Mouse (Mus musculus) large intestine, adult 2 months (tissue): Measurements from ENCODE around the gene Cd40. TPM values are rescaled to one million over a fixed set of nuclear protein-coding genes. Genes with fewer than 3 reads are reported as not detected.
A peak's percentile ranks its signal among the peaks of the same experiment; 100 is the strongest.

ENCODE experiments used
- DNase-seq: peaks from one replicate; pipeline ENCODE4 v3.0.0-alpha.2; 2012; ENCODE audit warnings: low read depth, low spot score
- WGBS: fragments of 180-500 bp; shearing (Covaris S2); methylation state at CpG from one replicate; pipeline ENCODE4 v1.1.7; 2018; 5-methylcytosine and 5-hydroxymethylcytosine counted together
- polyA plus RNA-seq: library from polyadenylated mRNA; depleted of rRNA; stranded (reverse); fragments of >200 nt; gene quantifications from 2 replicates; pipeline ENCODE4 v1.2.3, GENCODE M21; 2012; rRNA removed

Cd40 gene
- polyA plus RNA-seq, 1 experiment = 9.6 TPM

DNA sequence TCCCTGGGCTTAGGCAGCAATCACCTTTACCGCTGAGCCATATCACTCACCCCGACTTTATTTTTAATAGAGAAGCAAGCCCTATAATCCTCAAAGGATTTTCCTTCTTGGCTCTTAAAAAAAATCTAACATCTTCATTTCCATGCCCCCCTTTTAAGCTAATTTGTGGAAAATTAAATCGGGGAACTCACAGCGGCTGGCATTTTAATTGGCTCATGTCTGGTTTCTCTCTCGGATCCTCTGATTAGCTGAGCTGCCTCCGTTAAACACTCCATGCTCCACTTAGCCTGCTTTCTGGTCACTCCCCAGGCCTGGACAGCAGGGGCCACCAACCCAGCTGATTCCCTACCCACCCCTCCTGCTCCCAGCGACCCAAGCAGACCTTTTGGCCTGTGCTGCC, 37.0 kb downstream of the Cd40 start:
- DNase-seq = no peak
- 73% methylated on average over 7 of the region's 7 CpGs for WGBS

DNA sequence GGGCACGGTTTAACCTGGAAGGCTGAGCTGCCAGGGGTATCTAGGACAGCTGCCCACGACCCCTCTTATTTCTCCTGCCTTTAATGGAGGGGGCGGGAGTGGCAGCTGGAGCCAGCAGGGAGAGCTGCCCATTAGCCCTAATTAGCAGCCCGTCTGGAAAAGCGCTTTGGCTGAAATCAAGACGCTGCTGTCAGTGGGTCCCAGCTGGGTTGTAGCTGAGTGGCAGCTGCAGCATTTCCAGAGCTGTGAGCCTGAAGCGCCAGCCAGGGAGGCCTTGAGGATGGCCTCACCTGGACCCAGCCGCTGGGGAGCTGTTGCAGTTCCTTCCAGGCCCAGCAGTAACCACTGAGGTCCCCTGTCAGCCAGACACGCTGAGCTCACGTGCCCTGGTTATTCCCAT, 40.9 kb downstream of the Cd40 start:
- no peak for DNase-seq
- WGBS = 26% methylated on average over 10 of the region's 10 CpGs

DNA sequence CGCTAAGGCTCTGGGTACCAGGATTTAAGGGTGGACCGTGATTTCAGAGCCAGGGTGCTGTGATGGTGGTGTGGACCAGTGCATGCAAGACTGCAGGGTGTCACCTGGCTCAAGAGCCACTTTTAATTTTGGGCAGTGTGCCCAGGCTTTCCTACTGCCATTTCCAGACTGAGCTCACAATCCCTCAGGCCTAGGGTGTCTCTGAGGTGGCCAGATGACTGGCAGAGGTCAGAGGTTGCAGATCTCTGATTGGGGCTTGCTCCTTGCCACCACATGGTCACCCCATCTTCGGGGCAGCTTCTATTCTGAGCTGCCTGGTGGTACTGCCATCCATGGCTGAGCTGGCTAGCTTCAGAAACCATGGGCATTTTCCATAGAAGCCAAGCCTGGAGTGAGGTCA, 43.4 kb downstream of the Cd40 start:
- no peak for DNase-seq
- 71% methylated on average over 3 of the region's 3 CpGs for WGBS

DNA sequence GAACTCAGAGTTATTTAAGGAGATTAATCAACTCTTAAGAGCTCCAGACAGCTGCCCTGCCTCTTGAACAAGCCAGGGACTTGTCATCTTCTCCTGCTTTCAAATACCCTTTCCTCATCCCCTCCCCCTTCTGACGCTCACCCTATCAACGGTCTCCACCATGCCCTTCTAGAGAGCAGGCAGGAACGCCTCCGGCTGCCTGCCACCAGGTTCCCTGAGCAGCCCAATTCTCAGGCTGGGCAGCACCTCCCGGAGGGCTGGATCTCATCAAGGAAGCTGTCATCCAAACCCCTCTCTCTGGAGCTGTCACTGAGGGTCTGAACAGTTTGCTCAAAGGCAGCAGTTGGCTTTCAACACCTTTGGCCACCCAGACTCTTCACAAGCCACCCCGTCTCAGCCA, 45.3 kb downstream of the Cd40 start:
- no peak for DNase-seq
- WGBS = 9% methylated on average over 6 of the region's 6 CpGs

DNA sequence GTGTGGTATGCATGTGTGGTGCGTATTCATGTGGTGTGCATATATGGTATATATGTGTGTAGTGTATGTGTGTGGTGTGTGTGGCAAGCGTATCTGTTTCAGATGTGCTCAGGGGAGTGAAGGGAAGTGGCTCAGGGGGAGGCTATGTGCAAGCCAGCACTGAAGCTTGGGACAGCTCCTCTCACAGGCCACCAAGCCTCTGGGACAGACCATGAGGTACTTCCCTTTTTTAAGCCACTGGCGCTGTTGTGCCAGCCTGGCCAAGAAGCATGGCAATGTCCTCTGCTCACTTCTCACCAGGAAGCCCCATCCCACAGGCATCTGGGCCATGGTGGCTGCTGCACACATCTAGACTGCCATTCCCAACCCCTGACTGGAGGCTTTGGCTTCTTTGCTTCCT, 47.5 kb downstream of the Cd40 start:
- WGBS = 70% methylated on average over 3 of the region's 3 CpGs
- DNase-seq = no peak

GRCm38 (mm10) chr2:165105513-165106079, 50.2 kb downstream of the Cd40 start:
- no peak for DNase-seq
- WGBS = 69% methylated on average over 16 of the region's 16 CpGs

GRCm38 (mm10) chr2:165106585-165106984, 51.2 kb downstream of the Cd40 start:
- DNase-seq = no peak
- 25% methylated on average over 18 of the region's 18 CpGs for WGBS

- 3% methylated on average over 54 of the region's 54 CpGs for WGBS
- DNase-seq = peak; percentile 29
Observed at GRCm38 (mm10) chr2:165112149-165112548, 56.7 kb downstream of the Cd40 start.

DNA sequence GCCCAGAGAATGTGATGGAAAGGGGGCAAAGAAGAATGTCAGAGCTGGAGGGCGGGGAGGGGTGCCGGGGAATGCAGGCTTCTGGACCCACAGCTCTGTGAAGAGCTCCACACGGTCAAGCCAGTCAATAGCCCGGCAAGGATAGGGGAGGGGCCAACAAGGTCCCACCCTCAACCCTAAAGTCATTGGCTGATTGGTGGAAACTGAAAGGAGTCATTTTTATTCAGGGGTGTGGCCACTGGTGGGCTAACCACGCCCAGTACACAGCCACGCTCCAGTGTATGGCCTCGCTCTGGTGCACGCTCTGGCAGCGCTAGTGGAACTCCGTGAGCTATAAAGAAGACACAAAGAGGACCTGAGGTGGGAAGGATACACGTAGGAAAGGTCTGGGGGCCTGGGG, 58.3 kb downstream of the Cd40 start:
- no peak for DNase-seq
- 22% methylated on average over 11 of the region's 11 CpGs for WGBS

- 75% methylated on average over 9 of the region's 9 CpGs for WGBS
- no peak for DNase-seq
Observed at GRCm38 (mm10) chr2:165120765-165121164, 65.3 kb downstream of the Cd40 start.

GRCm38 (mm10) chr2:165121206-165121840, 65.9 kb downstream of the Cd40 start:
- DNase-seq = no peak
- 25% methylated on average over 10 of the region's 10 CpGs for WGBS

Other genes with a start within 250 kb of the Cd40 start
- 8.1 and 8.3 TPM in 2 replicates for gene Zswim1, start 232.9 kb upstream of the Cd40 start, polyA plus RNA-seq
- not detected in 2 replicates for gene Spata25, start 227.1 kb upstream of the Cd40 start, polyA plus RNA-seq
- gene Ctsa, start 222.8 kb upstream of the Cd40 start, polyA plus RNA-seq = 195 and 290 TPM in 2 replicates
- 3.3 and 3.5 TPM in 2 replicates for gene Neurl2, start 222.2 kb upstream of the Cd40 start, polyA plus RNA-seq
- 35.7 and 46.7 TPM in 2 replicates for gene Pltp, start 197.9 kb upstream of the Cd40 start, polyA plus RNA-seq
- gene Pcif1, start 176.3 kb upstream of the Cd40 start, polyA plus RNA-seq = 30.8 and 34.3 TPM in 2 replicates
- gene Zfp335, start 143.9 kb upstream of the Cd40 start, polyA plus RNA-seq = 18.5 and 26.1 TPM in 2 replicates
- 6.9 and 21.8 TPM in 2 replicates for gene Mmp9, start 114.8 kb upstream of the Cd40 start, polyA plus RNA-seq
- gene Slc12a5, start 94.8 kb upstream of the Cd40 start, polyA plus RNA-seq = 0.50 and 0.95 TPM in 2 replicates
- 18.1 and 22.0 TPM in 2 replicates for gene Ncoa5, start 20.8 kb upstream of the Cd40 start, polyA plus RNA-seq
- not detected in 2 replicates for gene 1700025C18Rik, start 35.1 kb downstream of the Cd40 start, polyA plus RNA-seq
- gene Cdh22, start 179.2 kb downstream of the Cd40 start, polyA plus RNA-seq = 0.11 and 0.12 TPM in 2 replicates
- gene Slc35c2, start 232.2 kb downstream of the Cd40 start, polyA plus RNA-seq = 67.5 and 156 TPM in 2 replicates